Mouse (Mus musculus): Measurements from ENCODE around the gene Sik3. TPM values are rescaled to one million over a fixed set of nuclear protein-coding genes. Genes with fewer than 3 reads are reported as not detected.

Gene Sik3
- polyA plus RNA-seq (2015; fragmentation: Nextera tagmentation; extraction: Ambion mirVana), result 8.9 and 9.3 TPM in 2 replicates

- Histone ChIP-seq H3K9ac (replicated peaks; ENCODE audit: low read depth) (peak within 1 kb of the TSS; percentile 99), H3K4me1 (ENCODE audit: insufficient read depth, low read depth, low read length) (peaks cover 18% of the 10 kb centered on the region; the same call in 1 of the 2 replicates), H3K36me3 (ENCODE audit: insufficient read depth, low read length) (no peaks in the 10 kb centered on the region), H3K9me3 (ENCODE audit: low read length) (no peaks in the 10 kb centered on the region), H3K27me3 (replicated peaks; ENCODE audit: insufficient read depth, low read length) (no peaks in the 10 kb centered on the region), H3K27ac (ENCODE audit: low read length) (peak within 1 kb of the TSS; percentile 97), H3K4me2 (replicated peaks; ENCODE audit: low read depth, low read length) (peak within 1 kb of the TSS; percentile 58), H3K4me3 (ENCODE audit: low read depth, low read length) (peak within 1 kb of the TSS; percentile 99)
- WGBS, result 4% methylated on average over 35 of the region's 78 CpGs
- TF ChIP-seq EP300 (IDR thresholded peaks at IDR 0.05) (no peak), CTCF (IDR thresholded peaks at IDR 0.05) (peak; percentile 86)
- DNase-seq (ENCODE audit: low spot score), result peak; percentile 97
- peak; percentile 92 for ATAC-seq
Measured at GRCm38 (mm10) chr9:46012091-46013008, at the start of gene Sik3, which contains the start of gene Pafah1b2. Gene Sik3 (plus strand): TSS chr9:46012820. Gene Pafah1b2 (minus strand): TSS chr9:46012690.

- DNase-seq (ENCODE audit: low spot score) (no peak), ATAC-seq (no peak)
- H3K4me2 ChIP-seq (replicated peaks; ENCODE audit: low read depth, low read length), result no peak overlapping the region
- no peaks in the 10 kb centered on the region for H3K27me3 ChIP-seq (replicated peaks; ENCODE audit: insufficient read depth, low read length)
- TF ChIP-seq EP300 (IDR thresholded peaks at IDR 0.05), result no peak
- no peak for TF ChIP-seq CTCF (IDR thresholded peaks at IDR 0.05)
- no peak overlapping the region for H3K9ac ChIP-seq (replicated peaks; ENCODE audit: low read depth)
- H3K36me3 ChIP-seq (ENCODE audit: insufficient read depth, low read length), result peaks cover 15% of the 10 kb centered on the region; the same call in 1 of the 2 replicates
- no peak overlapping the region for H3K4me3 ChIP-seq (ENCODE audit: low read depth, low read length)
- H3K9me3 ChIP-seq (ENCODE audit: low read length), result no peaks in the 10 kb centered on the region
- 0 out of 2 replicates have a peak, but pooled peaks cover 2% of the 10 kb centered on the region for H3K4me1 ChIP-seq (ENCODE audit: insufficient read depth, low read depth, low read length)
- 77% methylated on average over 6 of the region's 6 CpGs for WGBS
- H3K27ac ChIP-seq (ENCODE audit: low read length), result no peak overlapping the region
Measured at GRCm38 (mm10) chr9:45963577-45963976, 49.0 kb upstream of the Sik3 start.

GRCm38 (mm10) chr9:45976884-45977283 lies 35.7 kb upstream of the Sik3 start:
- no peak overlapping the region for H3K4me2 ChIP-seq (replicated peaks; ENCODE audit: low read depth, low read length)
- WGBS, result 77% methylated on average over 2 of the region's 2 CpGs
- no peaks in the 10 kb centered on the region for H3K27me3 ChIP-seq (replicated peaks; ENCODE audit: insufficient read depth, low read length)
- no peak overlapping the region for H3K9ac ChIP-seq (replicated peaks; ENCODE audit: low read depth)
- no peaks in the 10 kb centered on the region; the same call in 1 of the 2 replicates for H3K36me3 ChIP-seq (ENCODE audit: insufficient read depth, low read length)
- TF ChIP-seq CTCF (IDR thresholded peaks at IDR 0.05), result peak; percentile 47
- no peak for TF ChIP-seq EP300 (IDR thresholded peaks at IDR 0.05)
- no peaks in the 10 kb centered on the region for H3K4me1 ChIP-seq (ENCODE audit: insufficient read depth, low read depth, low read length)
- H3K9me3 ChIP-seq (ENCODE audit: low read length), result no peaks in the 10 kb centered on the region
- H3K4me3 ChIP-seq (ENCODE audit: low read depth, low read length), result no peak overlapping the region
- no peak overlapping the region for H3K27ac ChIP-seq (ENCODE audit: low read length)
- DNase-seq (ENCODE audit: low spot score), result no peak
- no peak for ATAC-seq

GRCm38 (mm10) chr9:45979778-45980177 lies 32.8 kb upstream of the Sik3 start:
- TF ChIP-seq EP300 (IDR thresholded peaks at IDR 0.05) (no peak), CTCF (IDR thresholded peaks at IDR 0.05) (no peak)
- Histone ChIP-seq H3K4me1 (ENCODE audit: insufficient read depth, low read depth, low read length) (no peaks in the 10 kb centered on the region; the same call in 1 of the 2 replicates), H3K9ac (replicated peaks; ENCODE audit: low read depth) (no peak overlapping the region), H3K4me3 (ENCODE audit: low read depth, low read length) (no peak overlapping the region), H3K27ac (ENCODE audit: low read length) (no peak overlapping the region), H3K27me3 (replicated peaks; ENCODE audit: insufficient read depth, low read length) (no peaks in the 10 kb centered on the region), H3K9me3 (ENCODE audit: low read length) (no peaks in the 10 kb centered on the region), H3K36me3 (ENCODE audit: insufficient read depth, low read length) (no peaks in the 10 kb centered on the region; the same call in 1 of the 2 replicates), H3K4me2 (replicated peaks; ENCODE audit: low read depth, low read length) (no peak overlapping the region)
- DNase-seq (ENCODE audit: low spot score) (no peak), ATAC-seq (no peak)
- WGBS, result 88% methylated on average over 2 of the region's 2 CpGs

- Histone ChIP-seq H3K27me3 (replicated peaks; ENCODE audit: insufficient read depth, low read length) (no peaks in the 10 kb centered on the region), H3K27ac (ENCODE audit: low read length) (no peak overlapping the region), H3K9ac (replicated peaks; ENCODE audit: low read depth) (no peak overlapping the region), H3K9me3 (ENCODE audit: low read length) (no peaks in the 10 kb centered on the region), H3K4me1 (ENCODE audit: insufficient read depth, low read depth, low read length) (no peaks in the 10 kb centered on the region; the same call in 1 of the 2 replicates), H3K36me3 (ENCODE audit: insufficient read depth, low read length) (no peaks in the 10 kb centered on the region; the same call in 1 of the 2 replicates), H3K4me3 (ENCODE audit: low read depth, low read length) (no peak overlapping the region), H3K4me2 (replicated peaks; ENCODE audit: low read depth, low read length) (no peak overlapping the region)
- TF ChIP-seq CTCF (IDR thresholded peaks at IDR 0.05) (no peak), EP300 (IDR thresholded peaks at IDR 0.05) (no peak)
- ATAC-seq, result no peak
- DNase-seq (ENCODE audit: low spot score), result no peak
- 91% methylated on average over 1 of the region's 1 CpGs for WGBS
Measured at GRCm38 (mm10) chr9:45980611-45981010, 32.0 kb upstream of the Sik3 start.

- Histone ChIP-seq H3K4me1 (ENCODE audit: insufficient read depth, low read depth, low read length) (no peaks in the 10 kb centered on the region; the same call in 1 of the 2 replicates), H3K4me2 (replicated peaks; ENCODE audit: low read depth, low read length) (no peak overlapping the region), H3K9ac (replicated peaks; ENCODE audit: low read depth) (no peak overlapping the region), H3K36me3 (ENCODE audit: insufficient read depth, low read length) (no peaks in the 10 kb centered on the region), H3K27me3 (replicated peaks; ENCODE audit: insufficient read depth, low read length) (no peaks in the 10 kb centered on the region), H3K4me3 (ENCODE audit: low read depth, low read length) (no peak overlapping the region), H3K9me3 (ENCODE audit: low read length) (no peaks in the 10 kb centered on the region), H3K27ac (ENCODE audit: low read length) (no peak overlapping the region)
- no peak for ATAC-seq
- DNase-seq (ENCODE audit: low spot score), result no peak
- TF ChIP-seq EP300 (IDR thresholded peaks at IDR 0.05) (no peak), CTCF (IDR thresholded peaks at IDR 0.05) (peak; percentile 40)
Measured at GRCm38 (mm10) chr9:45981331-45981730, 31.3 kb upstream of the Sik3 start.

Data from lung, postnatal 0 days (tissue).